Mouse (Mus musculus): ENCODE measurements around the gene Olfr794. TPM values are rescaled to one million over a fixed set of nuclear protein-coding genes. Genes with fewer than 3 reads are reported as not detected.

Olfr794 gene
- polyA plus RNA-seq (2016; fragmentation: Nextera tagmentation; extraction: Ambion mirVana): not detected in 2 replicates

DNA sequence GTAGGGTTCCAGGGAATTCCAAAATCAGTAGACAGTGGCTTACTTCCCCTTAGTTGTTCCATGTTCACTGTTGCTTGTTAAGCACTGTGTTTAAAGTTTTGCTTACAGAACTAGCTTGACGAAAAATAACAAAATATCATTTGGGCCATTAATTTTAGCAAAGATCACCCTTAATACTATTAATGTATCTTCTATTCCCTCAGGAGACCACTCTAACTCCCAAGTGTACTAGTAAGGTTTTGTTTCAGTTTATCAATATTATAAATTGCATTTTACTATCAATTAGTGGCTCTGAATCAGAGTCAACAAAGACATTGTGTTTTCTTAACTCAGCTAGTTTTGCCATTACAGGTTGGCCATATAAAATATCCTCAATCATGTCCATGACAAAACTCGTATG is at the start of gene Olfr794:
Gene Olfr794, plus strand, starts transcription at position 301 of the 400 bp plus-strand sequence.
- no peak for ATAC-seq (ENCODE audit: low FRiP score)

DNA sequence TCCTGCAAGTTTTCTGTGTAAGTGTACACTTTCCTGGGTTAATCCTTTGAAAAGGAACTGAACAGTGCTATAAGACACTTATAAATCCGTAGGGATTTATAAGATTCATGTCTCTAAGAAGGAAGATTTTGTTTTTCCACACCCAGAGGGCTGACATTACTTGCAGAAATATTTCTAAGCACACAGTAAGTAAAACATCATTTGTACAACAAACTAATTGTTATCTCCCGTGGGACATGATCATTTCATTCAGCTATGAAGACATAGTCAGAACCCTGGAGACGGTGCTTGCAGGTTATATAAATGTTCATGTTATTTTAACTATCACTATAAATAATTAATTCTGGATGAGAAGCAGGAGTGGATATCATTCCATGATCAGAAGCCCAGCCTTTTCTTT is 46.0 kb upstream of the Olfr794 start, which contains the start of gene Olfr791:
Gene Olfr791, plus strand, starts transcription at position 301 of the 400 bp plus-strand sequence.
- H3K27ac ChIP-seq: no peak within 1 kb of the TSS

More for the DNA sequence above, at the start of gene Olfr794:
- Histone ChIP-seq H3K27me3 (no peaks in the 10 kb centered on the region), H3K9ac (no peak within 1 kb of the TSS), H3K4me1 (no peaks in the 10 kb centered on the region), H3K27ac (no peak within 1 kb of the TSS), H3K4me3 (replicated peaks) (no peak within 1 kb of the TSS), H3K9me3 (no peaks in the 10 kb centered on the region), H3K4me2 (no peak within 1 kb of the TSS), H3K36me3 (replicated peaks) (no peaks in the 10 kb centered on the region)
- WGBS: 87% methylated on average over 2 of the region's 2 CpGs

DNA sequence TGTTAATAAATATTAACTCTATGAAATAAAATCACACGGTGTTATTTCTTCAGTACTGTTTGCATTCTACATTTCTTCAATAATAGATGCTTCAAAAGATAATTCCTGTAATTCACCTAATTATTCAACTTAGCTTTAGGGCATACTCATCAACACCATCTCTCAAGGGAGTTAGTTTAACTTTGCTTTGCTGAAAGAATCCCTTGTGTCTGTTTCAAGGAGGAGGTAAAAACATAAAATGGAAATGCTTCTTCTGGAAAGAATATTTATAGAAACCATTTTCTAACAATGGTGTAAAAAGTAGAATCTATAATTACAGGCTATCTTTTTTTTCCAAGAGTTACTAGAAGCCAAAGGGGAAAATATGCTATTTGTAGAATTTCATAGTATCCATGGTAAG is 28.6 kb upstream of the Olfr794 start, which contains the start of gene Olfr792:
Gene Olfr792, plus strand, starts transcription at position 301 of the 400 bp plus-strand sequence.
- Histone ChIP-seq H3K9me3 (no peaks in the 10 kb centered on the region), H3K4me2 (no peak within 1 kb of the TSS), H3K4me3 (replicated peaks) (no peak within 1 kb of the TSS), H3K4me1 (no peaks in the 10 kb centered on the region), H3K36me3 (replicated peaks) (no peaks in the 10 kb centered on the region), H3K9ac (no peak within 1 kb of the TSS), H3K27me3 (no peaks in the 10 kb centered on the region), H3K27ac (no peak within 1 kb of the TSS)
- WGBS: 89% methylated on average over 1 of the region's 1 CpGs
- ATAC-seq (ENCODE audit: low FRiP score): no peak

More for the DNA sequence above, 46.0 kb upstream of the Olfr794 start, which contains the start of gene Olfr791:
- Histone ChIP-seq H3K9me3 (no peaks in the 10 kb centered on the region), H3K4me3 (replicated peaks) (no peak within 1 kb of the TSS), H3K9ac (no peak within 1 kb of the TSS), H3K4me2 (no peak within 1 kb of the TSS), H3K27me3 (no peaks in the 10 kb centered on the region), H3K36me3 (replicated peaks) (no peaks in the 10 kb centered on the region), H3K4me1 (no peaks in the 10 kb centered on the region)
- no peak for ATAC-seq (ENCODE audit: low FRiP score)
- 79% methylated on average over 3 of the region's 3 CpGs for WGBS

GRCm38 (mm10) chr10:129549354-129549753 is 18.1 kb upstream of the Olfr794 start:
- H3K9me3 ChIP-seq: peaks cover 6% of the 10 kb centered on the region
- ATAC-seq (ENCODE audit: low FRiP score): no peak
- no peak overlapping the region for H3K4me2 ChIP-seq
- WGBS: 58% methylated on average over 1 of the region's 1 CpGs
- no peaks in the 10 kb centered on the region for H3K4me1 ChIP-seq
- no peaks in the 10 kb centered on the region for H3K27me3 ChIP-seq
- H3K27ac ChIP-seq: no peak overlapping the region
- no peak overlapping the region for H3K4me3 ChIP-seq (replicated peaks)
- no peaks in the 10 kb centered on the region for H3K36me3 ChIP-seq (replicated peaks)
- H3K9ac ChIP-seq: no peak overlapping the region

DNA sequence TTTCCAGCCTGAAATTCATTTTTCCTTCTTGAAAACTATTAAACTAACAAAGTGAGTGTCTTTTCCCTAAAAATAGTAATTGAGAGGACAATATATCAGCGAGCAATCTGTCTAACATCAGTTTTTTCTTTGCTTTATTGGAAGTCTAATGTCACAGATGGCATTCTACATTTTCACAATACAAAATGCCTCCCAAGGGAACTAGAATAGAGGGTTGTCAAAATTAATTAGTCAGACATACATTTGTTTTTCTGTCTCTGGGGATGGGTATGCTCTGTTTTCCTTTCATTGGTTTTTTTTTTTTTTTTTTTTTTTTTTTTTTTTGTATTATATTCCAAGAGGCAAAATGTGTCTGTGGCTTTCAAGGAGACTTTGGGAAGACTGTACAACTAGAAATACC is 9.6 kb downstream of the Olfr794 start:
- Histone ChIP-seq H3K27me3 (no peaks in the 10 kb centered on the region), H3K36me3 (replicated peaks) (no peaks in the 10 kb centered on the region), H3K4me1 (no peaks in the 10 kb centered on the region), H3K9ac (no peak overlapping the region), H3K4me2 (no peak overlapping the region), H3K27ac (no peak overlapping the region), H3K4me3 (replicated peaks) (no peak overlapping the region), H3K9me3 (no peaks in the 10 kb centered on the region)
- 69% methylated on average over 1 of the region's 1 CpGs for WGBS
- no peak for ATAC-seq (ENCODE audit: low FRiP score)

- no peaks in the 10 kb centered on the region for H3K4me1 ChIP-seq
- no peak within 1 kb of the TSS for H3K9ac ChIP-seq
- H3K27ac ChIP-seq: no peak within 1 kb of the TSS
- no peaks in the 10 kb centered on the region for H3K36me3 ChIP-seq (replicated peaks)
- no peak within 1 kb of the TSS for H3K4me2 ChIP-seq
- H3K27me3 ChIP-seq: no peaks in the 10 kb centered on the region
- WGBS: 94% methylated on average over 1 of the region's 1 CpGs
- H3K9me3 ChIP-seq: no peaks in the 10 kb centered on the region
- H3K4me3 ChIP-seq (replicated peaks): no peak within 1 kb of the TSS
- no peak for ATAC-seq (ENCODE audit: low FRiP score)
Observed at GRCm38 (mm10) chr10:129612470-129612869, 45.0 kb downstream of the Olfr794 start, which contains the start of gene Olfr796. TSS of gene Olfr796 (minus strand) at chr10:129612570.

- Histone ChIP-seq H3K27ac (no peak overlapping the region), H3K4me3 (replicated peaks) (no peak overlapping the region), H3K4me2 (no peak overlapping the region), H3K27me3 (no peaks in the 10 kb centered on the region), H3K36me3 (replicated peaks) (no peaks in the 10 kb centered on the region), H3K9ac (no peak overlapping the region), H3K9me3 (no peaks in the 10 kb centered on the region), H3K4me1 (no peaks in the 10 kb centered on the region)
- 16% methylated on average over 1 of the region's 1 CpGs for WGBS
- ATAC-seq (ENCODE audit: low FRiP score): 0 out of 2 replicates have a peak, but pooled peaks have one; percentile 20
Observed at GRCm38 (mm10) chr10:129621724-129622123, 54.3 kb downstream of the Olfr794 start.

Small RNA genes lying within 50 kb of the gene (microRNA-seq; reads per million reads assigned to microRNA genes)
- not detected for gene Gm23252

Other genes with a start within 250 kb of the Olfr794 start
- not detected in 2 replicates for gene Olfr780, start 249.5 kb upstream of the Olfr794 start, polyA plus RNA-seq (2016; fragmentation: Nextera tagmentation; extraction: Ambion mirVana)
- not detected in 2 replicates for gene Olfr781, start 238.8 kb upstream of the Olfr794 start, polyA plus RNA-seq (2016; fragmentation: Nextera tagmentation; extraction: Ambion mirVana)
- gene Olfr782, start 218.8 kb upstream of the Olfr794 start, polyA plus RNA-seq (2016; fragmentation: Nextera tagmentation; extraction: Ambion mirVana): not detected in 2 replicates
- 0.12 and 0.17 TPM in 2 replicates for gene Olfr784, start 183.6 kb upstream of the Olfr794 start, polyA plus RNA-seq (2016; fragmentation: Nextera tagmentation; extraction: Ambion mirVana)
- gene Olfr785, start 162.2 kb upstream of the Olfr794 start, polyA plus RNA-seq (2016; fragmentation: Nextera tagmentation; extraction: Ambion mirVana): not detected in 2 replicates
- gene Olfr786, start 140.3 kb upstream of the Olfr794 start, polyA plus RNA-seq (2016; fragmentation: Nextera tagmentation; extraction: Ambion mirVana): not detected in 2 replicates
- not detected in 2 replicates for gene Olfr787, start 105.8 kb upstream of the Olfr794 start, polyA plus RNA-seq (2016; fragmentation: Nextera tagmentation; extraction: Ambion mirVana)
- not detected in 2 replicates for gene Olfr788, start 96.7 kb upstream of the Olfr794 start, polyA plus RNA-seq (2016; fragmentation: Nextera tagmentation; extraction: Ambion mirVana)
- not detected in 2 replicates for gene Olfr789, start 82.9 kb upstream of the Olfr794 start, polyA plus RNA-seq (2016; fragmentation: Nextera tagmentation; extraction: Ambion mirVana)
- not detected in 2 replicates for gene Olfr790, start 69.2 kb upstream of the Olfr794 start, polyA plus RNA-seq (2016; fragmentation: Nextera tagmentation; extraction: Ambion mirVana)
- not detected in 2 replicates for gene Olfr791, start 45.9 kb upstream of the Olfr794 start, polyA plus RNA-seq (2016; fragmentation: Nextera tagmentation; extraction: Ambion mirVana)
- not detected in 2 replicates for gene Olfr792, start 28.5 kb upstream of the Olfr794 start, polyA plus RNA-seq (2016; fragmentation: Nextera tagmentation; extraction: Ambion mirVana)
- gene Olfr796, start 44.9 kb downstream of the Olfr794 start, polyA plus RNA-seq (2016; fragmentation: Nextera tagmentation; extraction: Ambion mirVana): not detected in 2 replicates
- gene Olfr798, start 60.3 kb downstream of the Olfr794 start, polyA plus RNA-seq (2016; fragmentation: Nextera tagmentation; extraction: Ambion mirVana): not detected in 2 replicates
- gene Olfr799, start 69.8 kb downstream of the Olfr794 start, polyA plus RNA-seq (2016; fragmentation: Nextera tagmentation; extraction: Ambion mirVana): not detected in 2 replicates
- not detected in 2 replicates for gene Olfr800, start 90.0 kb downstream of the Olfr794 start, polyA plus RNA-seq (2016; fragmentation: Nextera tagmentation; extraction: Ambion mirVana)
- gene Olfr801, start 106.2 kb downstream of the Olfr794 start, polyA plus RNA-seq (2016; fragmentation: Nextera tagmentation; extraction: Ambion mirVana): not detected in 2 replicates
- gene Olfr802, start 120.5 kb downstream of the Olfr794 start, polyA plus RNA-seq (2016; fragmentation: Nextera tagmentation; extraction: Ambion mirVana): 0.04 TPM in 1 of 2 replicates, not detected in the other
- gene Olfr803, start 126.6 kb downstream of the Olfr794 start, polyA plus RNA-seq (2016; fragmentation: Nextera tagmentation; extraction: Ambion mirVana): not detected in 2 replicates
- gene Olfr804, start 135.6 kb downstream of the Olfr794 start, polyA plus RNA-seq (2016; fragmentation: Nextera tagmentation; extraction: Ambion mirVana): not detected in 2 replicates
- not detected in 2 replicates for gene Olfr805, start 161.7 kb downstream of the Olfr794 start, polyA plus RNA-seq (2016; fragmentation: Nextera tagmentation; extraction: Ambion mirVana)
- not detected in 2 replicates for gene Olfr806, start 174.3 kb downstream of the Olfr794 start, polyA plus RNA-seq (2016; fragmentation: Nextera tagmentation; extraction: Ambion mirVana)
- not detected in 2 replicates for gene Olfr807, start 190.1 kb downstream of the Olfr794 start, polyA plus RNA-seq (2016; fragmentation: Nextera tagmentation; extraction: Ambion mirVana)
- 0.06 TPM in 1 of 2 replicates, not detected in the other for gene Olfr808, start 197.8 kb downstream of the Olfr794 start, polyA plus RNA-seq (2016; fragmentation: Nextera tagmentation; extraction: Ambion mirVana)
- not detected in 2 replicates for gene Olfr809, start 207.0 kb downstream of the Olfr794 start, polyA plus RNA-seq (2016; fragmentation: Nextera tagmentation; extraction: Ambion mirVana)
- not detected in 2 replicates for gene Olfr810, start 227.3 kb downstream of the Olfr794 start, polyA plus RNA-seq (2016; fragmentation: Nextera tagmentation; extraction: Ambion mirVana)
- not detected in 2 replicates for gene Olfr811, start 236.7 kb downstream of the Olfr794 start, polyA plus RNA-seq (2016; fragmentation: Nextera tagmentation; extraction: Ambion mirVana)